Mouse (Mus musculus): ENCODE data around the gene Shtn1.

The Shtn1 gene

DNA sequence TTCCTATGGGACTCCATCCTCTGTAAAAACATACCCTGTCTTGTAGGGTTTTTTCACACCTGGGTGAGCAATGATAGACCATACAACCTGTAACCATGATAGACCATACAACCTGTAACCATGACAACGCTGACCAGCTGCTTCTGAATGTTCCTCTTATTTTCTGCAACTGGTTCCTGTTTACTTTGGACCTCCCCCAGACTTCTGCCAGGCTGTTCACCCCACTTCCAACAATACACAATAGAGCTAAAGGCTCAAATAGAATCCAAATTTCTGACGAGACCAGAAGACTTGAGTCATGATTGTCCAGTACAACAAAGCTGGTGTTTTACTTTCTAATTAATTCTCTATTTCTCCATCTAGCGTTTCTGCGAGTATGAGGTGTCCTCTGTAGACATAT lies 23.8 kb downstream of the Shtn1 start:
- DNase-seq (ENCODE audit: low spot score): peak; percentile 45

DNA sequence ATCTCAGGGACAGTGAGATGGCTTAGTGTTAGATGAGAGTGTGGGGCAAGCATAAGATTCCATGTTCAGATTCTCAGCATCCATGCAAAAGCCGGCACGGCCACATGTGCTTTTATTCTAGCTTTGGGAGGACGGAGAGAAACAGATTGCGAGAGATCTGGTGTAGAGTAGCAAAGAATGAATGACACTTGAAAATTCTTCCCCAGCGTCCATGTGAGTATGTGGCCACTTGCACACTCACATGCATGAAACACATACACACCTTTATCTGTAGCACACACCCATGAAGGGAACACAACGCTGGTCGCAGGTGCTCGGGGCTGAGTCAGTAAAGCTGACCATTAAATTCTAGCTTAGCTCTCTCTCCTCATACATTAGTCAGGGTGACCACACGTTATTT lies 24.3 kb downstream of the Shtn1 start:
- no peak for DNase-seq (ENCODE audit: low spot score)

DNA sequence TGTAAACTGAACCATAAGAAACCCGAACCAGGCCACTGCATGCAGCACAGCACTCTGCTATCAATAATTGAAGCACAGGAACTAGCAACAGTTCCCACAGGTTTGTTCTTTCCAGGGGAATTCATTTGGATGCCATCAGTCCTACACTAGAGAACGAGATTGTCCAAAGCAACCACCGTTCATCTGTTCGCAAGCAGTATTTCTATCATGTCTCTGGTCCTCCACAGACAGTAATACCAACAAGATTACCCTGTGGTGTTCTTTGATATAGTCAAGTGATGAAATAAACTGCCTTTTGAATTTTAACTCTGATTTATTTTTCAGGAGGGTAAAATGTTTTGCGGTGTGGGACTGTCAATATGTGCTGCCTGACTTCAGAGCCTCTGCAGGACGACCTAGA lies 27.0 kb downstream of the Shtn1 start:
- DNase-seq (ENCODE audit: low spot score): no peak

DNA sequence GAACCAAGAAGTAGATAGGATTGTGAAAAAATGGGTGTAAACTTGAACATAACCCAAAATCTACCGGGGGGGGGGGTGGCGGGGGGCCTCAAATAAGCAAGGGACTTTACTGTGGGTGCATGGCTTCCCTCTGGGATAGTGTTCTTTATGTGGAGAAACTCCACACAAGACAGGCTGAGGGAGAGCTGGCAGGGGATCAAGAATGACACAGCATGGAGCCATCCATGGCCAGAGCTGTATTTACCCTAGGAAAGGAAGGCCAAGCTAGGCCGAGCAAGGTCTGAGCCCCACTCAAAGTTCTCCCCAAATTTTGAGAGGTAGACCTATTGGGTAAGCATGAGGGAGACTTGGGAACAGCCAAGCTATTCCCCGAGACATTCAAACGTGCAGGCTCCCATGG lies 28.4 kb downstream of the Shtn1 start:
- no peak for DNase-seq (ENCODE audit: low spot score)

DNA sequence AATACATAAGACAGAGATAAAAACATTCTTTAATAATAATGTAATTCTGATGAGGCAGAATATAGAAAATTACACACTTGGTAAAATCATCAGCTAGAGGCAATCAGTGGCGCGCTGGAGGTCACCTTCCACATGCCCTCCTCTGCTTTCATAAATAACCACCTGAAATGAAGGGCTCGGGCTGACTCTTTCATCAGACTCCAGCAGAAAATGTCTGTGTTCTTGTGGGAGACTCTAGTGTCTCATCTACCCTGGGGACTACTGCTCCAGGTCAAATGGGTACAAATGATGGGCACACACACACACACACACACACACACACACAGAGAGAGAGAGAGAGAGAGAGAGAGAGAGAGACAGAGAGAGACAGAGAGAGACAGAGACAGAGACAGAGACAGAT lies 34.8 kb downstream of the Shtn1 start:
- no peak for DNase-seq (ENCODE audit: low spot score)

DNA sequence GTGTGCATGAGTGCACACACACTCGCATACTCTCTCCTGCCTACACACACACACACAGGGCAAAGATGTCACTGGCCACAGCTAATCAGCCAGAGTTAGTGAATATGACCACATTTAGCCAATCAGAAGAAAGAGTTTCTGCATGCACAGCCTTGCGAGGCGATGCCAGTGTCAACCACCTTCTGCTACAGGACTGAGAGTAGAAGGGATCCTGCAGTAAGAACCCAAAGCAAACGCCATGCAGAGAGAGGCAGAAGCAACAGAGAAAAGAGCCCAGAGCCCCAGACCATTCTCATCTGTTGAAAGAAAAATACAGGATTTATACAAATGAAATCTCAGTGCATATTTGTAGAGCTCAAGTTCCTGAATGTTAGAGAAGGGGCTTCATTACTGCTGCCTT lies 37.1 kb downstream of the Shtn1 start:
- DNase-seq (ENCODE audit: low spot score): no peak

DNA sequence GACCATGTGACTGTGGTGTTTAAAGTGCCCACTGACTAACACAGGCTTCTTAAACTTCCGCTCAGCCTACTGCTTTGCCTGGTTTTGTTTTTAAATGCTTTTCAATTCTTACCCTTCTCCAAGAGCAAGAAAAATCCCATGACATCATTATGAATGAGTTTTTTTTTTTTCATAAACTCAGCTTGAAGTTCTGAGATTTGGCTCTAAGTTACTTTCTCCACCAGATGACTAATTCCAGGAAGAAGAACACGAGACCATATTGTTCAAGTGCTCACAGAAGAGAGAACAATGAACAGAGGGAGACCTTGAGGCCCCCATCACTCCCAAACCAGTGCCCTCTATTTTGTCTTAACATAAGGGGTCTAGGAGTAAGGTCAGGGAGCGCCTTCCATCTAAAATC lies 39.1 kb downstream of the Shtn1 start:
- no peak for DNase-seq (ENCODE audit: low spot score)

DNA sequence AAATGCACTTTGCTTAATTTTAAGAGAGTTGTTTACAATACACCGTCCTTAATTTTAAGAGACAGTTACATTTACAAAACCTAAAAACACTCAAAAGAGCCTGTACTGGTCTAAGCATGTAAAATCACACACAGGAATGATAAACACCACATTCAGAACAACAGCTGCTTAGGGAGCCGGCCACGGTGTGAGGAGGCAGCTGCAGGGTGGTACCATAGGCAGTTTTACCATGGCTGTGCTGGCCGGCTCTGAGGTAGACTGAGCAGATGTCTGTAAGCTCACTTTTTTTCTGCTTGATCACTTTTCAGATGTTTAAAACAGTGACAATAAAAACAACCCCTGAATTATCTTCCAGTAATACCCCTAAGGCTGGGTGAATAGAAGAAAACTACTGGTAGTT lies 42.7 kb downstream of the Shtn1 start:
- DNase-seq (ENCODE audit: low spot score): no peak

DNA sequence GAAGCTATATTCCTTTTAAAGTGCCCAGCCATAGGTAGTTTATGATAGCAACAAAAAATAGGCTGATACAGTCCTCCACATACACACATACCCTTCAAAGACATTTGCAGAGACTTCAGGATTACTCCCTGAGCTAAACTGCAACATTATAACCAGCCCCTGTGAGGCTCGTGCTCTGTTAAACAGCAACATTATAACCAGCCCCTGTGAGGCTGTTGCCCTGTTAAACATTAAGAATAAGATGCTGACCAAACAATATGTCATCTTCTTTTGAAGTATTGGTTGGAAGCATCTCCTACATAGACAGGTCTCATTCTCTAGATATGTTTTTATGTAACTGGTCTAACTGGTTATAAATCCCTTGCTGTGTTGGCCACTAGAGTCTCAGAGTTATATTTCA lies 45.7 kb downstream of the Shtn1 start:
- DNase-seq (ENCODE audit: low spot score): no peak

DNA sequence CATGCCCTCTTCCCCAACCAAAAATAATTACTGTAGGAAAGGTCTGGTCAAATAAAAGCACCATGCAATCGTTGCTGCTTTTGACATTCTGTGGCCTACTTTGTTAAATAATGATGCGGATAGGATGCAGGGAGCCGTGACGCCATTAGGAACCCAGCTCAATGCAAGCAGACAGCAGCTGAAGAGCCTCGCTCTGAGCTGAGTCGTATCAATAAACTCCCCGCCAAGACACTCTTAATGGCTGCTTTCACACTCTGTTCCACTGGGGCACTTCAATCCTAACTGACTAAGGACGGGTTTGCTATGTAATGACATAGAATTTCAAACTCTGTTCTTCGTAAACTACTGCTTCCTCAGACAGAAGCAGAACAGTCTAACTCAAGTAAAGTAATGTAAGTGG lies 46.9 kb downstream of the Shtn1 start:
- no peak for DNase-seq (ENCODE audit: low spot score)

DNA sequence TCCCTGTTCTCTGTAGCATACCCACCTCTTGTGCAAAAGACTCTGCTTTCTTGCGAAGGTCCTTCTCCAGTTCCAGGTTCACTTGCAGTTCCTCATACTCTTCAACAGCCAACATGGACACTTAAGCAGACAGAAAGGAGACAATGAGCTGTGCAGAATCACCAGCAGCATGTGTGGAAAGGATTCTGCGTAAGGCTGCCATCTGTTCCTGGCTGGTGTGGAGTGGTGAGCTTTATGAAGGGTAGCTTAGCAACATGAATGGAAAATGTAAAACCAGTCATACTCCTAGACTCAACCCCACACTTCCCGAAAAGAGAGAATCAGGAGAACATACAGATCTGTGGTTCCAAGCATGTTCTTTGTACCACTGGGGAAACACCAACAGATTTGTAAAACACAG lies 47.8 kb downstream of the Shtn1 start:
- peak; percentile 67 for DNase-seq (ENCODE audit: low spot score)

DNA sequence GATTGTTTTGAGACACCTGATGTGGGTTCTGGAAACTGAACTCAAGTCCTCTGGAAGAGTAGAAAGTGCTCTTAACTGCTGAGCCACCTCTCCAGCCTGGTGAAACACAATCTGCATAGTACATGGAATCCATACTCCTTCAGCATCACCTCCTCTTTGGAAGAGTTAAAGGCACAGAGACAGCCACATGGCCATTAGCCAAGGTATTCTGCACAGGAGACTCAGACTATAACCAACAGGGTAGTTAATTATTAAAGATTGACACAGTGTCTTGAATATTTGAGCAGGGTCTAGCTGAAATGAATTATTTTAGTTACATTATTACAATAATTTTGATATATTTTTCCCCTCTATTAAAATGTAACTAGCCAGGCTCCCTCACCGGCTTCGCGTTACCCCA lies 52.0 kb downstream of the Shtn1 start:
- DNase-seq (ENCODE audit: low spot score): no peak

DNA sequence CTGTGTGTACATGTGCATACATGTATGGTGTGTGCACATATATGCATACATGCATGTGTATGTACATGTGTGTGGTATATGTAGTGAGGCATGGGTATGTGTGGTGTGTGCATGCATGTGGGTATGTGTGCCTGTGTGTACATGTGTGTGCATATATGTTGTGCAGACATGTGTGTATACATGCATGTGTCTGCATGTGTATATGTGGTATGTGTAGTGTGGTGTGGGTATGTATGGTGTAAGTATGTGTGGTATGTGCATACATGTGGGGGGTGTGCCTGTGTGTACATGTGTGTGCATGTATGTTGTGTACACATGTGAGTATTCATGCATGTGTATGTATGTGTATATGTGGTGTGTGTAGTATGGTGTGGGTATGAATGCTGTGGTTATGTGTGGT lies 54.3 kb downstream of the Shtn1 start:
- no peak for DNase-seq (ENCODE audit: low spot score)

DNA sequence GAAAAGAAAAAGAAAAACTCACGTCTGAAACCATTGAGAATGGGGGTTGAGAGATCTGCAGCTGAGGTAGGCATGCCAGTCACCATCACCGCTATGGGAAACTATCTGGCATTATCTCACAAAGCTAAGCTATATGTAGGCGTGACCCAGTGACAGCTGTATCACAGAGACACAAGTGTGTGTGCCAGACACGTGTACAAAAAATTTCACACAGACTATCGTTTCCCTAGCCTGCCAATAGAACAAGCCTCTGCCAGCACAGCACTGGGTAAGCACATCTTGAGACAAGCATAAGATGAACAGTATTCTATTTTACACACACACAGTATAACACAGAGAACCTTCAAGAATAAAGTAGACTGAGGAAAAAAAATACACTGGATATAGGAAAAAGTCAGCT lies 65.1 kb downstream of the Shtn1 start:
- DNase-seq (ENCODE audit: low spot score): no peak

DNA sequence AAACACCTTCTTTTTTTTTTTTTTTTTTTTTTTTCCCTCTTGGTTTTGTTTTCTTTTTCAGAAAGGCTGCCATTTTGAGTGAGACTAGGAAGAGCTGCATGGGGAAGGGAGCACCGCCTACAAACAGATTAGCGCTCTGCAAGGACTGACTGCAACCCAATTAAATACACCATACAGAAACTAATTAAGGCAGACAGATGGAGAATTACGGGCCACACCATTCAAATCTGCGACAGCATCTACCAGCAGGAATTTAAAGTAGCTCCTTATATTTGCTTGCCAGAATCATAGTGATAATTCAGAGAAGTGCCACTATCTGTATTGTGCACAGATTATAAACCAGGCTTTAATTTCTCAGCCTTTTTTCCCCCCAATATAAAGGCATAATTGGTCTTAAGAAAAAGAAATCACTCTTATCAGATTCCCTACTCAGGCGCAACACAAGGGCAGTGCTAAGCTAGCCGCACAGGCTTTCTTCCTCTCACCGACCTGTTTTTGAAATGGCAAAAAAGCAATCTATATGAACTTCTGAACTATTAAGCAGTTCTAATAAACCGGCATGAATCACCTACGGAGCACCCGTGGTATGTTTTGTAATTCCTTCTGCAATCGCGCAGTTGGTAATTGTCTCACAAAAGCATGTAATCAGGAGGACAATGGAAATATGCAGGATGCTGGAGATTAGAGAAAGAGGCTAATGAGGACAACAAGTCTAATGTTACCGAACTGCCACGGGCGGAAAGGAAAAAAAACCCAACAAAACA lies 69.1 kb downstream of the Shtn1 start:
- peak; percentile 52 for DNase-seq (ENCODE audit: low spot score)

DNA sequence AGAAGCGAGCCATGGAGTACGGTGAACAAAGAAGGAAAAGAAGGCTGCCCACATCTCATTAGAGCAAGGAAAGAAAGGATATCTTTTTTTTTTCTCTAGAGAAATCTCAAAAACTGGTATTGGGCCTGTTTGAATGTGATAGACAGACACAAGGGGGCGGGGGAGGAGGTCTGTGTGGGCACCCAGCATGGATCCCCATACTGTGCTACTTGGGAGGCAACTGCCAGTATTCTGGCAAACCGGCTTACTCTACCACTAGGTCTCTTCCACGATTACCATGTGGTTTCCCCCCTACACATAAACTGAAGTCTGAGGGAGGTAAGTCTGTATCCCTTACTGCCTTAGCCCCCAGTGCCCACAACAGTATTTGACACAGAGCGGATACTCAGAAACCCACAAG lies 73.1 kb downstream of the Shtn1 start:
- DNase-seq (ENCODE audit: low spot score): peak; percentile 15

DNA sequence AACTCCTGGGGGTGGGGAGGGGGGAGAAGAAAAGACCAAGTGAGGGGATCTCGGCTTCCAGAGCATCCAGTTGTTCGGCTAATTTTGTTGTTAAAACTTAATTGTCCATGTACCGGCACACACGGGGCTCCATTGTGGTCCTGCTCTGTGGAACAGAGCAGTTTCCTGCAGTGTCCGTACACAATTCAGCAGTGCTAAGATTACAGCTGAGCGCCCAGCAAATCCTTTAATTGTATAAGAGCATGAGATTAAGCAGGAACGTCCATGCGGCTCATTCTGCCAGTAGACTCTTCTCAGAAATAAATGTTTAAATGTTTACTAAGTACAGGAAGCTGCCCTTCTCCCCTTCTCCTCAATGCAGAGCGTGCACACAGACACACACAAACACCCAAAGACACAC lies 94.3 kb downstream of the Shtn1 start:
- no peak for DNase-seq (ENCODE audit: low spot score)

DNA sequence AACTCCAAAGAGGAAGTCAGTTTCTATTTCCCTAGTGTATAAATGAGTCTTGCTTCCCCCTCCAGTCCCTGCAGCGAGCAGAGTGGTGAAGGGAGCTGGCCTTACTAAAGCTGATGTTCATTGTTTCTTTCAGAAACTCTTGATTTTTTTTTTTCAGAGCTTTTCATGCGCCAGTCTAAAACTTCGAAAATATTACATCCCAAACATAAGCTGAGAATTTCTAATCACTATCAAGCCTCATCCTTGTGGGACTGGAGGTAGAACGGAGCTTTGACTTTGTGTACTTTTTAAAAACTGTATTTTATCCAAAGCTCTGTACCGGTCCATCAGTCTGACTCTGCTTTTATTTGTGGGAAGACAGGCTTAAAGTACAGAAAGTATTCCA lies 95.9 kb downstream of the Shtn1 start:
- DNase-seq (ENCODE audit: low spot score): no peak

DNA sequence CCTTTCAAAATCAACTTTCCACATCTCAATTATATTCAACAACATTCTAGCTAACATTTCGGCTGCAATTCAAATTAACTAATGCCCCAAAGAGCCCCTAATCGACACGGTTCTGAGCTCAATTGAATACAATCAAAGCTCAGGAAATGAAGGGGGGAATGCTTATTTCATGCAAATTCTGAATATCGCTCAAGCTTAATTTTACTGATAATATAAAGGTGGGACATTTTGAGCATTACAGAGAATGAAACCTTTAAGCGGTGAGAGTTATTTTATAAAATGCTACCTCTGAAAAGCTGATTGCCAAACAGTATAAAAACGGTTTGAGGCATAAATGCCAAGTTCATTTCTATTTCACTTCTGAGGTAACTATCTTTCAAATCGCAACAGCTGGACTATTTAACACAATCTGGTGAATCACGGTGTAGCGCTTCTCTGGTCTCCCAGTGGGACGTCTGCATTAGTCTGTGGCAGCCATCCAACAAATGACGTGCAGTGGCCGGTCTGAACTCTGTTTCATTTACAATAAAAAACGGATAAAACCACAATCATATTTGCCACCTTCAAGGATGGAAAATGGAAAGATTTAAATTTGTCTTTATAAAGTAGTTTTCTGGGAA lies 96.4 kb downstream of the Shtn1 start:
- peak; percentile 32 for DNase-seq (ENCODE audit: low spot score)

DNA sequence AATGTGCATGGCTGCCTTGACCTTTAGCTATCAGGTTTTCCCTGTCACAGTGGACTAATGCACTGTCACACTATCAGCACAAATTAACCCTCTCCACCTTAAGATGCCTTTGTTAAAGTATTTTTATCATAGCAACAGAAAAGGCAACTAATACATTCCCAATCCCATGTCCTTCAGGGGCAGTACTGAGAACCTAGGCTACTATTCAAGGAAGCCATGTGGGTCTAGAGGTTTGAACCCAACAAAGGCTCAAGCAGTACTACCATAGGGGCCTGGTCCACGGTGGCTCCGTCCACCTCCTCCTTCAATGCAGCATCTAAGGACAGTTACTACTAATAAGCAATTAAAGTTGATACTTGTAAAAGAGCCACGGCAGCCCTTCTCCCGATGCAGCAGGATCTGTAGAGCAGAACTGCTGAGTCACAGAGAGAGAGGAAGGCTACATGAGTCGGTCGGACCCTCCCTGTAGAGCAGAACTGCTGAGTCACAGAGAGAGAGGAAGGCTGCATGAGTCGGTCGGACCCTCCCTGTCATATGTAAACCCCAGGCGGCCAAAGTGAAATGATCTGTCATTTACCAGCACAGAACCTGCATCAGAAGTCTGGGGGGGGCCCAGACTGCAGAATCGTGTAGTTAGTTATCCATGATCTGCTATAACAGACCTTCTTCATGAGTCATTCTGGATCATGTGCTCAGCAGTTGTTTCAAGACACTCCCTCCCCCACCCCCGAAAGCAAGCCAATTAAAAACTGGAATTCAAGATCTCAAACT lies 97.3 kb downstream of the Shtn1 start:
- peak; percentile 43 for DNase-seq (ENCODE audit: low spot score)

DNA sequence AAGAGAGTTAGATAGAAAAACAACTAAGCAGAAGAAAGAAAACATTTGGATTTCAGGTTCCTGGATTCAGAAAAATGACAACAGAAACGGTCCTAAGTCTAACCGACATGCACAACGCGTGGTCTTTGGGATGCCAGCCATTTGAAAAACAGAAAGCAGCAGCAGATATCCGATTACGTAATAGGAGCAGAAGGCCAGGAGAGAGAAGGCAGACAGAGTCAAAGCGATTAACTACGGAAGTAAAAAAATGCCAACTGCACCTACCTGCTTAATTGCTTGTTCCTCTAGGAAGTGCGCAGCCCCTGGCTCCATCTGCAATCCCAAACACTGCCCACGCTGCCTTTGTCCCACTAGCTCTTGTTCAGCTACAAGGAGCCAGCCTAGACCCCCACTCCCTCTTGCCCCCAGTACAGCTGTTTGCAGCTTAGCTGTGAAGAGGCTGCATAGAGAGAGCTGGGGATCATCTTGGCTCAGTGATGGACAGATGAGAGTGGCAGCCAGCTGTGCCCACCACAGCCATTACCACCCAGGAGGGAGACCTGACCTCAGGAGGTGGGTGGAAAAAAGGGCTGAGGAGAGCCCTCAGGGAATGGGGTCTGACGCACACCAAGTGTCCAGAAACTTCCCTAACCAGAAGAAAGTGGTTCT lies 100.6 kb downstream of the Shtn1 start:
- no peak for DNase-seq (ENCODE audit: low spot score)

DNA sequence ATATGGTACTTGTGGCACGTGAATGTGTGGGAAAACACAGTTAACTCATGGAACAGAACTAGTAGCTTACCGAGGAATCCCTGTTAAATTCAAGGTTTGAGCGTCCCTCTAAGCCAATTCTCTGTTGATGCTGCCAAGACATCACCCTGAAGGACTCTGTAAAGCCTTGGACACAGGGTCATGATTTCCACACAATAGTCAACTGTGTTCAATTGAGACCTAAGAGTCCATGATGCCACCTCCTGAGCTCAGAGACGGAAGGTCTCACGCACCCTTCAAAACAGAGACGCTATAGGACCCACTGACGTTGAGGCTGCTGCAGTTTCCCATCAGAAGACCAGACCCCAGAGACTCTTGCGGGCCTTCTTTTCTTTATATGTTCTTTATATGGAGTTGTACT lies 101.8 kb downstream of the Shtn1 start:
- no peak for DNase-seq (ENCODE audit: low spot score)

DNA sequence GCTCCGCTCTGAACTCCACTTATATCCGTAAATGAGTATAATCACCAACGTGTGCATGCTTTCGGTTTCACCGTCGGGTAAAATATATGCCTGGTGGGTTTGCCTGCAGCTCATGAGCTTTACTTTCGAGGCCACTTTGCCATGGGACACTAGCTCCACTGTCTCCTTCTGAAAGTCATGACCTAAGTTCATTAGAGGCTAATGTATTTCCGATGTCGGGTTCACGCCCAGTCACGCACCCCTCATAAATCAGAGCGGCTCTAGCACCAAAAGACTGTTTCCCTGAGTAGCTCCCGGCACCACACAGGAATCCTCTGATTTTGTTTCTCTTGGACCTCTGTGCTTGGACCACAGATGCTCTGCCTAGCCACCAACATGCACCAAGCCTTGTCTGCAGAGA lies 105.1 kb downstream of the Shtn1 start:
- DNase-seq (ENCODE audit: low spot score): no peak
